Mouse (Mus musculus): Measurements from ENCODE around the gene Rplp0. TPM values are rescaled to one million over a fixed set of nuclear protein-coding genes. Genes with fewer than 3 reads are reported as not detected.
"Not testable (repeated sequence)": the region's sequence is repeated elsewhere in the genome, so short reads cannot be mapped to it uniquely, and the experiment has no call there.

Gene Rplp0
- polyA plus RNA-seq, 1 experiment from 2014 or later: 1,673 TPM

DNA sequence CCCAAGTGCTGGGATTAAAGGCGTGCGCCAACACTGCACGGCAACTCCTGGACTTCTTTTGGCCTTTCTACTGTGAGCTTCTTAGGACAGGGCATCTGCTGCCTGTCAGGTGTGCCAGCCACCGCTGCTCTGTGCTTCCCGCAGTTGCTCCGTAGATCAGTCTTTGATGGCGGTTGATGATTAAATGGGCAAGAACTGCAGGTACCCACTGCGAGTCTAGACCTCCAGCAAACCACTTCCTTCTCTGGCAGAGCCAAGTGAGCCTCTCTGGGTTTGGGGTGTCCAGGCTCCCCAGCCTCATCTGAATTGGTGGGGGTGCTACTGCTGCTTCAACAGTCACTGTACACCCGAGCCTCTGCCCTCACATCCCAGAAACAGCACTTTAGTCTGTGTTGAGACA lies 41.8 kb upstream of the Rplp0 start:
- Histone ChIP-seq H3K4me3 (replicated peaks) (no peak overlapping the region), H3K9ac (no peak overlapping the region), H3K27ac (peak overlapping the region; percentile 3; the same call in 1 of the 2 replicates), H3K36me3 (0 out of 2 replicates have a peak, but pooled peaks cover 6% of the 10 kb centered on the region), H3K4me1 (replicated peaks) (peaks cover 75% of the 10 kb centered on the region), H3K4me2 (no peak overlapping the region), H3K27me3 (no peaks in the 10 kb centered on the region), H3K9me3 (replicated peaks) (no peaks in the 10 kb centered on the region)
- ATAC-seq (ENCODE audit: low read depth) (no peak), DNase-seq (no peak)
- WGBS (ENCODE audit: insufficient replicate concordance): 72% methylated on average over 9 of the region's 9 CpGs

GRCm38 (mm10) chr5:115518214-115518613 lies 41.1 kb upstream of the Rplp0 start:
- H3K9me3 ChIP-seq (replicated peaks); H3K36me3 ChIP-seq; ATAC-seq (ENCODE audit: low read depth); H3K4me3 ChIP-seq (replicated peaks); H3K27me3 ChIP-seq; H3K9ac ChIP-seq; H3K27ac ChIP-seq; DNase-seq; H3K4me2 ChIP-seq: not testable (repeated sequence)
- WGBS (ENCODE audit: insufficient replicate concordance): 80% methylated on average over 8 of the region's 8 CpGs
- peaks cover 78% of the 10 kb centered on the region for H3K4me1 ChIP-seq (replicated peaks)

DNA sequence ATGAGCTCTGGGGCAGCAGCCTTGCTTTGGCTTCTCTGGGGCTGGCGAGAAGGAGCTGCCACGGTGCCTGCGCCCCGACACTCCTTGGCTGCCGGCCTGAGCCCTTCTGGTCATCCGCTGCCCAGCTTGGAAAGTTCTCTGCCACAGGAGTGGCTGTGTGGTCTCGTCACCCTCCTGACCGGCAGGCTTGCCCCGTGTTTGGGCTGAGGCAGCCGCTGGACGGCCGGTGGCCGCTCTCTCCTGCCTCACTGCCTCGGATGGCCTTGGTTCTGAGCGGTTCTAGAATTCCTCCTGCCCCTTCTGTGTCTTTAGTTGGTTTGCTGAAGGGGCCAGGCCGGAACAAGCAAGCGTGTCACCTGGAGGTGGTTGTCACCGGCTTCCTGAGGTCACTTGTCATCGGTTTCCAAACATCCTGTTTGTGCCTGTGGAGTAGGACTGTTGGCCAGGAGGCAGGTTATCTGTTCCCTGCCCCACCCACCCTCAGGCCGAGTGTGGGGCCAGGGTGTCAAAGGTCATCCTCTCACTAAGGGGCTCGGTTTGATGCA lies 38.9 kb upstream of the Rplp0 start:
- Histone ChIP-seq H3K27me3 (no peaks in the 10 kb centered on the region), H3K9me3 (replicated peaks) (no peaks in the 10 kb centered on the region), H3K4me3 (replicated peaks) (no peak overlapping the region), H3K36me3 (0 out of 2 replicates have a peak, but pooled peaks cover 3% of the 10 kb centered on the region), H3K27ac (peak overlapping the region; percentile 84), H3K4me2 (peak overlapping the region; percentile 64), H3K9ac (peak overlapping the region; percentile 41; the same call in 1 of the 2 replicates), H3K4me1 (replicated peaks) (peaks cover 77% of the 10 kb centered on the region)
- DNase-seq: no peak
- 26% methylated on average over 21 of the region's 21 CpGs for WGBS (ENCODE audit: insufficient replicate concordance)
- peak; percentile 11; the same call in 1 of the 2 replicates for ATAC-seq (ENCODE audit: low read depth)

DNA sequence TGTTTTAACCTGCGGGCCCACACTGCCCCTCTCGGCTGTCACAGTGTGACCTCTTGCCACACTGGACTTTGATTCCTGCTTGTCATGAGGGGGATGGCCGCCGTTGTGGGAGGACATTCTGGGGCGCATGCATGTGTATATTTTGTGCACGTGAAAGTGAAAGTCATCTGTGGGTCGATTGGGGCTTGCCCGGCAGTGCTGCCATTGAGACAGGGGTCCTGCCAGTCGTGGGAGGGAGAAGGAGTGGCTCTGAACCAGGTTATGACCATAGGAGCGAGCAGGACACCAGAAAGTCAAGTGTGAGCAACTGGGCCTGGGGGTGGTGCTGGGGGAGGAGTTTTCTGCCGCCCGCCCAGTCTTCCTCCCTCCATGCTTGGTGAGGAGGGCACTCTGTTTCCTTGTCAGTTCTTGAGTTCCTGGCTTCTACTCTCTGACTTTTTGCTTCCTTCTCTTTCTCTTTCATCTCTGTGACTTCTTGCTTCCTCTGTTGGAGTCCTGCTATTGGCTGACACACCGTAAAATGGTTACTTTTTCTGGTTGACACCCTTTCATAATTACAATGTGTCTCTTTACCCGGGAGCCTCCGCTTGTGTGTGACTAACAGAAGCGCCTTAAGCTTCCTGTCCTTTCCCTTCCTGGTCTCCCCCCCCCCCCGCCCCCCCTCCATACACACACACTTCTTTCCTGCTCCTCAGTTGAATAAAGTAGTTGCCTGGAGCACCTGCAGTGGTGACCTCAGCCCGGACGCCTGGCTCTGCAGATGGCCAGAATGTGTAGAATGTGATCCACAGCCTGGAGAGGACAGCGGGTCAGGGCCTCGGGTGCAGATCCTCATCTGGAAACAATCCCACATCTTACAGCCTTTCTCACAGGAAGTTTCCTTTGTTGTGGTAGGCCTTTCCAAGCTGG lies 37.5 kb upstream of the Rplp0 start:
- Histone ChIP-seq H3K27me3 (no peaks in the 10 kb centered on the region), H3K27ac (peak overlapping the region; percentile 84), H3K9ac (peak overlapping the region; percentile 57), H3K4me2 (peak overlapping the region; percentile 64), H3K4me1 (replicated peaks) (peaks cover 76% of the 10 kb centered on the region), H3K4me3 (replicated peaks) (peak overlapping the region; percentile 46), H3K36me3 (0 out of 2 replicates have a peak, but pooled peaks cover 3% of the 10 kb centered on the region), H3K9me3 (replicated peaks) (no peaks in the 10 kb centered on the region)
- 21% methylated on average over 20 of the region's 21 CpGs for WGBS (ENCODE audit: insufficient replicate concordance)
- ATAC-seq (ENCODE audit: low read depth): peak; percentile 59
- DNase-seq: no peak

DNA sequence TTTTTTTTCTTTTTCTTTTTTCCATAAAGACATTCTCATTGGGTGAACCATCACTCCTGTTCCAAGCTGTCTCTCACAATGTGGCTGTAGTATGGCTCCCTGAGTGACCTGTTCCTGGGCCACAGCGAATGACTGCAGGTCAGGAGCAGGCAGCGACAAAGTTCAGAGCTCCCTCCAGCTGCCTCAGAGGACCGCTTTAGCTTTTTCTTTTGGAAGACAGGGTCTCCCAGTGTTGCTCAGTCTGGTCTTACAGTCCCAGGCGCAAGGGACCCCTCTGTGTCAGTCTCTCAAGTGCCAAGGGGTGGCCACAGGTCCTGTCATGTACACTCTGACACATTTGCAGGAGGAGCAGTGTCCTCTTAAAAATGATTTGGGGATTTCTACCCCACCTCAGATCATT lies 36.7 kb upstream of the Rplp0 start:
- WGBS (ENCODE audit: insufficient replicate concordance): 85% methylated on average over 4 of the region's 4 CpGs
- H3K4me3 ChIP-seq (replicated peaks): no peak overlapping the region
- no peaks in the 10 kb centered on the region for H3K27me3 ChIP-seq
- 0 out of 2 replicates have a peak, but pooled peaks cover 3% of the 10 kb centered on the region for H3K36me3 ChIP-seq
- peak overlapping the region; percentile 84 for H3K27ac ChIP-seq
- H3K4me2 ChIP-seq: peak overlapping the region; percentile 64
- ATAC-seq (ENCODE audit: low read depth): no peak
- H3K9ac ChIP-seq: peak overlapping the region; percentile 14; the same call in 1 of the 2 replicates
- H3K9me3 ChIP-seq (replicated peaks): no peaks in the 10 kb centered on the region
- no peak for DNase-seq
- peaks cover 75% of the 10 kb centered on the region for H3K4me1 ChIP-seq (replicated peaks)

DNA sequence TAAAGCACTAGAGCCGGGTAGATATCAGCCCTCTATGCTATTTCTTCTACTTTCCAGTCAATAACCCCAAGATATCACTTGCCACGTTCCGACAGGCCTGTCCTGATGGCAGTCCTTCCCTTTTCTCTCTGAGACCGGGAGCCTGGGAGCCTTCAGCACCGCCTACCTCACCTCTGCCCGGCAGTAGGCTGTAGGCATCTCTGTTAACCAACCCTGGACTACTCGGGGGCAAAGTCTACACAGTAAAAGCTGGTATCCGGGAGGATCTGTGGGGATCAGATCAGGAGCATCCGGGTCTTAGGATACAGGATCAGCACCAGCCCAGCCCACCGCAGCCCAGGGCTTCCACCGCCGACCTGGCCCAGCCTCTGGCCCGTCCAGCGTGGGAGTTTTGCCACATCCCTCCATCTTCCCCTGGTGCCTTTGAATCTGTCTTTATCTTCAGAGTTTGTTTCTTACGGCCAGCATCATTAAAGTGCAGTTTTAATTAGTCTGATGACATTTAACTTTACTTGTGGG lies 36.2 kb upstream of the Rplp0 start:
- Histone ChIP-seq H3K9me3 (replicated peaks) (no peaks in the 10 kb centered on the region), H3K27me3 (no peaks in the 10 kb centered on the region), H3K27ac (peak overlapping the region; percentile 84), H3K36me3 (0 out of 2 replicates have a peak, but pooled peaks cover 3% of the 10 kb centered on the region), H3K4me2 (peak overlapping the region; percentile 64), H3K9ac (0 out of 2 replicates have a peak overlapping the region, but pooled peaks have one; percentile 14), H3K4me1 (replicated peaks) (peaks cover 77% of the 10 kb centered on the region), H3K4me3 (replicated peaks) (no peak overlapping the region)
- 0 out of 2 replicates have a peak, but pooled peaks have one; percentile 9 for ATAC-seq (ENCODE audit: low read depth)
- WGBS (ENCODE audit: insufficient replicate concordance): 63% methylated on average over 15 of the region's 15 CpGs
- DNase-seq: no peak

DNA sequence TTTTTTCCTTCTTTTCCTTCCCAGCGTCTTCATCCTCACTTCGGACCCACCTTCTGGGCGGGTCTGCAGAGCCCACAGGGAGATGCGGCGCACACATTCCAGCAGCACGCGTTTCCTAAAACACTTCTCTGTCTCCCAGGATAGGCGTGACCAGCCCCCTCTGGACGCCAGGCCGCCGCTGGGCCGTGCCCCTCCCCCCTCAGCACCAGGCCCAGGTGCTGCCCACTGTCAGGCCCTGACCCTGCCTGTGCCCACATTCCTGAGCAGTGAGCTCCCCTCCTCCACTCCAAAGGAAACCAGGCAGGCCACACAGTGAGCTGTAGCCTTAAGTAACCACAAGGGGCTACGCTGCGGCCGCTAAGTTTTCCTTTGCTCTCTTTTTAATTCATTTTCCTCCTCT lies 35.3 kb upstream of the Rplp0 start:
- H3K36me3 ChIP-seq: no peaks in the 10 kb centered on the region
- no peaks in the 10 kb centered on the region for H3K9me3 ChIP-seq (replicated peaks)
- H3K4me2 ChIP-seq: no peak overlapping the region
- WGBS (ENCODE audit: insufficient replicate concordance): 39% methylated on average over 15 of the region's 15 CpGs
- H3K27me3 ChIP-seq: no peaks in the 10 kb centered on the region
- DNase-seq: no peak
- peaks cover 86% of the 10 kb centered on the region for H3K4me1 ChIP-seq (replicated peaks)
- H3K9ac ChIP-seq: 0 out of 2 replicates have a peak overlapping the region, but pooled peaks have one; percentile 30
- H3K27ac ChIP-seq: peak overlapping the region; percentile 55
- no peak for ATAC-seq (ENCODE audit: low read depth)
- H3K4me3 ChIP-seq (replicated peaks): no peak overlapping the region

DNA sequence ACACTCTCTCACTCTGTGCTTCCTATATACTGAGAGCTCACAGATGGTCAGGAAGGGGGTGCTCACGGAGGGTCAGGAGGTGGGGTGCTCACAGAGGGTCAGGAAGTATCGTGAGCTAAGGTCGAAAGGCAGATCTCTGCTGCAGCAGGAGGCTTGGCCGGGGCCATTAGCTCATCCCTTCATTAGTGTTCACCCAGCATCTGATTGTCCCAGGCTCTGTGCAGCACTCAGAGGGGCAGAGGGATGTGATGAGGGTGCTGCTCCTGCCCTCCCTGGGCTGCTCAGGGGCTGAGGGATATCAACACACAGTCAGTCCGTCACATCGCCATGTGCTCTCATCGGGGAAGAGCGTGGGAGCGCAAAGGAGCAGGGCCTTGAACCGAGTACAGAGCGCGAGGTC lies 34.8 kb upstream of the Rplp0 start:
- no peaks in the 10 kb centered on the region for H3K27me3 ChIP-seq
- H3K4me1 ChIP-seq (replicated peaks): peaks cover 86% of the 10 kb centered on the region
- ATAC-seq (ENCODE audit: low read depth) (no peak), DNase-seq (no peak)
- H3K27ac ChIP-seq: peak overlapping the region; percentile 55; the same call in 1 of the 2 replicates
- H3K9ac ChIP-seq: 0 out of 2 replicates have a peak overlapping the region, but pooled peaks have one; percentile 30
- 58% methylated on average over 12 of the region's 12 CpGs for WGBS (ENCODE audit: insufficient replicate concordance)
- no peaks in the 10 kb centered on the region for H3K9me3 ChIP-seq (replicated peaks)
- H3K4me2 ChIP-seq: no peak overlapping the region
- no peaks in the 10 kb centered on the region for H3K36me3 ChIP-seq
- H3K4me3 ChIP-seq (replicated peaks): no peak overlapping the region

DNA sequence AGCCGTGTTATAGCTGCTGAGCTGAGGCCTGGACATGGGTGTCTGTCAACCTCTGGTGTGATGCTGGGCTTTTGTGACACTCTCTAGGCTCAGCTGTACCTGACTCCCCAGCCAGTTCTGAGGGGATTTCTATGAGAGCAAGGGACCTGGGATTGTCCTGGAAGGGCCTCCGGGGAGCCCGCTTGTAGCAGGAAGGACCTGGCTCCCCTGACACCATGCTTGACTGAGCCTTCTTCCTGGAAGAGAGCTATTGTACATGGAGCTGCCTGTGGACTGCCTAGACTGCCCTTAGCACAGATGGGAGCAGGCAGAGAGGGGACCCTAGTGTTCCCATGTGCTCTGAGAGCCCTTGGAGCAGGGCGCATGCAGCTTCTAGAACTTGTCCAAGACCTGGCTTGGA lies 33.9 kb upstream of the Rplp0 start:
- WGBS (ENCODE audit: insufficient replicate concordance): 82% methylated on average over 4 of the region's 4 CpGs
- Histone ChIP-seq H3K4me3 (replicated peaks) (no peak overlapping the region), H3K36me3 (no peaks in the 10 kb centered on the region), H3K9ac (no peak overlapping the region), H3K4me1 (replicated peaks) (peaks cover 89% of the 10 kb centered on the region), H3K4me2 (no peak overlapping the region), H3K9me3 (replicated peaks) (no peaks in the 10 kb centered on the region), H3K27me3 (no peaks in the 10 kb centered on the region), H3K27ac (0 out of 2 replicates have a peak overlapping the region, but pooled peaks have one; percentile 4)
- ATAC-seq (ENCODE audit: low read depth) (no peak), DNase-seq (no peak)

DNA sequence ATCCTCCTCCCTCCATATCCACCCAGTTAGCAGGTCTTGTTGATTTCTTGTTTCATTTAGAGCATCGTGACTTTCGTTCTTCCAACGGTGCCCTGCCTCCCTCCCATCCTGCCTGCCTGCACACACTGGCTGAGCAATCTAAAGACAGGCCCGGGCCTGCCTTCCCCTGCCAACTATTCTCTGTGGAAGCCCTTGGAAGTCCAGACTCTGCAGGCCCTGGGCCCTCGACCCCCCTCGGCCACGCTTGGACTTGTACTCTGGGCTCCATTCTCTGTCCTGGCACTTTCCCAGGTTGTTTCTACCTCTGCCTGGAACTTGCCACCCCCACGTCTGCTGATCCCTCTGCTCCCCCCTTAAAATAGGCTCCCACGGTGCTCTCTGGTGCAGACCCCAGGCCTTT lies 33.3 kb upstream of the Rplp0 start:
- no peaks in the 10 kb centered on the region for H3K9me3 ChIP-seq (replicated peaks)
- H3K9ac ChIP-seq: no peak overlapping the region
- H3K4me3 ChIP-seq (replicated peaks): no peak overlapping the region
- no peak for ATAC-seq (ENCODE audit: low read depth)
- H3K4me2 ChIP-seq: no peak overlapping the region
- H3K27me3 ChIP-seq: no peaks in the 10 kb centered on the region
- WGBS (ENCODE audit: insufficient replicate concordance): 82% methylated on average over 9 of the region's 9 CpGs
- no peak overlapping the region for H3K27ac ChIP-seq
- H3K36me3 ChIP-seq: no peaks in the 10 kb centered on the region
- H3K4me1 ChIP-seq (replicated peaks): peaks cover 89% of the 10 kb centered on the region
- DNase-seq: no peak
